Mouse (Mus musculus) mesoderm, embryonic 11.5 days (tissue): Measurements from ENCODE around the gene Ndufb3.
"Not testable (repeated sequence)": the region's sequence is repeated elsewhere in the genome, so short reads cannot be mapped to it uniquely, and the experiment has no call there.

Experiments used
- DNase-seq: peaks from one replicate; pipeline ENCODE4 v3.0.0-alpha.2; 2012; ENCODE audit warnings: low read depth, low spot score

Gene Ndufb3

DNA sequence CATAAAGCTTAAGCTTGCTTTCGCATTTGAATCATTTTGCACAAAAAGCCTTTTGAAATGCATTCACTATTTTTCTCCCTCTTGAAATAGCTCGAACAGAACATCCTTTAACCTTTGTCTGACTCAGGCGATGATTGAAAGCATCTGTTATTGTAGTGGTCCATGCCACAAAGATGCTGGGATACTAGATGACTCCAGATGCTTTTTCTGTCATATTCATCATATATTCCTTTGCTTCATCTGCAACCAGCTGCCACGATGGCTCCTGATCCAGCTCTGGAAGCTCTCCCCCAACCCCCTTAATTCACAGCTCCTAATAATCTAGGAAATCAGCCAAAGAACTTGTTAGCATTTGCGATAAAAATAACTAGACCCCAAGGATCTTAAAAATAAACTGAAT is 30.9 kb downstream of the Ndufb3 start:
- DNase-seq = no peak

DNA sequence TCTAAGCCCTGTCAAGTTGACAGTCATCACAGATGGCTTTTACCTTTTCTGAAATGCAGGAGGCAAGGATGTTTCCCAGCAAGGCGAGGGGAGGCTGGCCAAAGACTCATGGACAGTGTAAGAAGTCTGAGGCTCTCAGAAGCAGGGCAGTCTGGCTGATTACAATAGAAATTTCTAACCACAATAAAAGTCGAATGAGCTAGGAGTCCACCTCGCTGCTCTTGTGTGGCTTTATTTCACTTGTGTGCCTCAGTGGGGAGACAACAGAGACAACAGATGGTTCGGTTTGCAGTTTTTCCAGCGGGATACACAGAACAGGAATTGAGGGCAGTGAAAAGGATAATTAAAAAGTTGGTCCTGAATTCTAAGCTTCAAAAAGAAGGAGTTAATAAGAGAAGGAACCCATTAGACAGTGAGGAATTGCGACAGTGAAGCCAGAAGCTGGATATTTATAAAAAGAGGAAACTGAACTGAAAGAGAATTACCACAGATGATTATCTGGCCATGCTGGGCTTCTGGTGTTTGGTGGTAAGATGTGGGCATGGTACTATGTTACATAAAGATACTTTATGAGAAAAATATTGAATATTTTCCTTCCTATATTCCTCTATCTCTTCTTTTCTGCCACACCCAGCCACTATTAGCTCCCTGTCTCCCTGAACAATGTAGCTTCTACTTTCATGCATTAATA is 31.9 kb downstream of the Ndufb3 start:
- DNase-seq = no peak

DNA sequence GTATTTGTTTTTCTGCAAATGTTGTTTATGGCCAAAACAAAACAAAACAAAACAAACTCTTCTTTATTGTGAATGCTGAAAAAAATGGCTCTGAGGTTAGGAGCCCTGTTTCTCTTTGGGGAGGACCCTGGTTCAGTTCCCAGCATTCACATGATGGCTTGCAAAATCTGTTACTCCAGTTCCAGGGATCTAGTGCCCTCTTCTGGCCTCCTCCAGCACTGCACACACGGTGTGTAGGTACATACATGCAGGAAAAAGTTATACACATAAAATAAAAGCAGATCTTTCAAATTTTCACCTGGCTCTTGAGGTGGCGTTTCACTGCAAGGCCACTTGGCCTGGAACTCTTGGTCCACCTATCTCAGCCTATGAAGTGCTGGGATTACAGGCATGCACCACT is 32.6 kb downstream of the Ndufb3 start:
- no peak for DNase-seq

DNA sequence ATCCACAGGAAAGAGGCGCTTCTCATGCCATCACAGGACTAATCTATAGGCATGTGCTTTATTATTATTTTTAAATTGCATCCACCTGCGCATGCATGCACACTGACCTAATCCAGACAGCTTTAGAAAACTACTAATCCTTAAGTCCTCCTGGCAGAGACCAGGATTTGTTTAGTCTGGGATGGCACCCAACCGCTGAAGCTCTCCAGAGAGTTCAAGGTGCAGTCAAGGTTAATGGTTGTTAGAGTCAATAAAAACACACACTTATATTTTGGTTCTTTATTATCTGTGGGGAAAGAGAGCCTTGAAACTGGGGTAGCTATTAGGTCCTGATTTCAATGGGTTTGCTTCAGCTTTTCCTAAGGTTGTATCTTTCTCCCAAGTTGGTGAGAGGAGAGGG is 35.1 kb downstream of the Ndufb3 start:
- no peak for DNase-seq

DNA sequence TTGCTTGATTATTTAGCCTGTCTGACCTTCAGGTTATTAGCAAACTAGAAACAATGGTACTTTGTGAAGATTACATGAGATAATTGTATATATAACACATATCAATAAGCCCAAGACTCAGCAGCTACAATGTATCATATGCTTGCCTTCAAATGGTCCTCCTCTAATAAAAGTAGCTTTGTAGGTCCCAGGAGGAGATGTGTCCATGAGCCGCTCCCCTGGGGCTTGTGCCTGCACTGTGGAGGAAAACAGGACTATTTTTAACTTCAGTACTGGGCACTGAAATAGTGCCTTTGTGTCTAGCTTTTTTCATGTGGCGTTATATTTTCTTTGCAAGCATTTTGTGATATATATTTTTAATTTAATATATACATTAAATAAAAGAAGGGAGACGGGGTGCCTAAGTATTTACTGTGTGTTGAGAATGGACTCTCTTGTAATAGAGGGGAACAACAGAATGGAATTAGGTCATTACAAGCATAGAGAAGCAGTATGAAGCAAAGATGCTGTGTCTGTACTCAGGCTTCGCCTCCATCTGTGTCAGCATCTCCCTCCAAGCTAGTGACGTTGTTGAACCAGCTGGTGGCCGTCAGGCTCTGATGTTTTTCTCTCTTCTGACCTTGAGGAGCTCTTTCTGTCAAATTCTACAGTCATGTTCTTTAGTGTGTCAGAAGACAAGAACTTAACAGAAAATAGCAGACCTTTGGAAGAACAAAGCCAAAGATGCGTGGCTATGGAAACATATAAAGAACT is 36.0 kb downstream of the Ndufb3 start:
- no peak for DNase-seq

DNA sequence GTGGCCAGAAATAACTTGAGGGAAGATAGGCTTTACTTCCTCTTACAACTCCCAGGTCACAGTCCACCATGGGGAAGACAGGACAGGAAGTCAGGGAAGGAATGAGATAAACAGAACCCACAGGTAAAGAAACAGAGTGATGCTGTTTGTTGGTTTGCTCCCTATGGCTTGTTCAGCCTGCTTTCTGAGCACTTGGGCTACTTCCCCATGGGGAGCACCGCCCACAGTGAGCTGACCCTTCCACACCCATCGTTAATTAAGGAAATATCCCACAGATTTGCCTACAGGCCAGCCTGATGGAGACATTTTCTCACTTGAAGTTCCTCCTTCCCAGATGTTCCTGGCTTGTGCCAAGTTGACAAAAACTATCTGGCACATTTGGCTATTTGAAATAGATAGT is 42.7 kb downstream of the Ndufb3 start:
- not testable (repeated sequence) for DNase-seq
